Mouse (Mus musculus) G1E (cell line): ENCODE measurements around the gene Prkaca. TPM values are rescaled to one million over a fixed set of nuclear protein-coding genes. Genes with fewer than 3 reads are reported as not detected.
A peak's percentile ranks its signal among the peaks of the same experiment; 100 is the strongest.

Experiments used
- ATAC-seq: 2 replicates; pipeline ENCODE4 v1.8.0; 2016; ENCODE audit warnings: mild to moderate bottlenecking; ENCODE audit not compliant: insufficient number of reproducible peaks, poor library complexity, low FRiP score, severe bottlenecking; ENCODE audit errors: extremely low read depth
- DNase-seq: peaks from one replicate; pipeline ENCODE4 v3.0.0; 2012; ENCODE audit warnings: low spot score
- H3K27me3 ChIP-seq: 2 replicates; pipeline ENCODE4 v1.6.1; 2012; ENCODE audit warnings: mild to moderate bottlenecking, low read length, inconsistent platforms; ENCODE audit not compliant: insufficient read depth
- H3K36me3 ChIP-seq: replicated peaks from 2 replicates; pipeline ENCODE3; 2012; ENCODE audit warnings: mild to moderate bottlenecking, inconsistent platforms
- H3K4me1 ChIP-seq: 2 replicates; pipeline ENCODE4 v1.6.1; 2012; ENCODE audit warnings: low read depth, low read length, inconsistent platforms, mixed read lengths; ENCODE audit not compliant: insufficient read depth
- H3K4me3 ChIP-seq: 2 replicates; pipeline ENCODE4 v1.5.1; 2012; ENCODE audit warnings: low read depth, mild to moderate bottlenecking, inconsistent platforms, low read length, moderate library complexity, mixed read lengths
- H3K9me3 ChIP-seq: replicated peaks from 2 replicates; pipeline ENCODE4 v1.6.1; 2012; ENCODE audit warnings: inconsistent platforms
- CTCF ChIP-seq: IDR thresholded peaks from 2 replicates; pipeline ENCODE4 v1.5.1; 2012; ENCODE audit warnings: low read depth, low read length, inconsistent platforms, mixed read lengths
- GATA1 ChIP-seq: IDR thresholded peaks from 2 replicates; pipeline ENCODE4 v1.6.1; 2012; ENCODE audit warnings: borderline replicate concordance, low read length, inconsistent platforms, mixed read lengths
- GATA2 ChIP-seq: IDR thresholded peaks from 2 replicates; pipeline ENCODE4 v1.6.1; 2012; ENCODE audit warnings: low read depth, low read length, inconsistent platforms, borderline replicate concordance
- POLR2AphosphoS5 ChIP-seq: IDR thresholded peaks from 2 replicates; pipeline ENCODE4 v1.6.1; 2012; ENCODE audit warnings: low read depth, low read length, inconsistent platforms; ENCODE audit not compliant: insufficient replicate concordance
- TAL1 ChIP-seq: conservative IDR thresholded peaks from 2 replicates; pipeline ENCODE4 v1.6.1; 2012; ENCODE audit warnings: low read depth, low read length, inconsistent platforms, mixed read lengths
- polyA plus RNA-seq: library from polyadenylated mRNA; stranded (reverse); fragments of >175 nt; gene quantifications from 2 replicates; pipeline ENCODE4 v1.2.3, GENCODE M21; 2012
- total RNA-seq, 2 experiments: library from RNA; stranded (forward) in 1 of 2; stranded (reverse) in 1 of 2; fragments of 200-1000 nt in 1 of 2; fragments of >200 nt in 1 of 2; fragmentation: Nextera tagmentation in 1 of 2; gene quantifications; 2 replicates each; pipeline ENCODE4 v1.2.3; 2014 to 2017

The Prkaca gene
- total and polyA plus RNA-seq, 3 experiments, result 32.2 to 99.3 (median 46.9) TPM

GRCm38 (mm10) chr8:83992488-83992887, 19.7 kb downstream of the Prkaca start:
- no peaks in the 10 kb centered on the region for H3K9me3 ChIP-seq
- H3K4me1 ChIP-seq, result peaks cover 47% of the 10 kb centered on the region
- DNase-seq, result no peak
- TF ChIP-seq GATA2 (no peak), TAL1 (no peak), POLR2AphosphoS5 (no peak)
- no peak overlapping the region for H3K4me3 ChIP-seq
- no peak for ATAC-seq
- H3K36me3 ChIP-seq, result peaks cover 68% of the 10 kb centered on the region
- no peaks in the 10 kb centered on the region for H3K27me3 ChIP-seq

GRCm38 (mm10) chr8:83994030-83994429, 21.2 kb downstream of the Prkaca start:
- H3K9me3 ChIP-seq, result no peaks in the 10 kb centered on the region
- peaks cover 44% of the 10 kb centered on the region for H3K4me1 ChIP-seq
- no peak overlapping the region for H3K4me3 ChIP-seq
- DNase-seq (no peak), ATAC-seq (no peak)
- H3K27me3 ChIP-seq, result no peaks in the 10 kb centered on the region
- H3K36me3 ChIP-seq, result peaks cover 59% of the 10 kb centered on the region
- no peak for TF ChIP-seq TAL1

DNA sequence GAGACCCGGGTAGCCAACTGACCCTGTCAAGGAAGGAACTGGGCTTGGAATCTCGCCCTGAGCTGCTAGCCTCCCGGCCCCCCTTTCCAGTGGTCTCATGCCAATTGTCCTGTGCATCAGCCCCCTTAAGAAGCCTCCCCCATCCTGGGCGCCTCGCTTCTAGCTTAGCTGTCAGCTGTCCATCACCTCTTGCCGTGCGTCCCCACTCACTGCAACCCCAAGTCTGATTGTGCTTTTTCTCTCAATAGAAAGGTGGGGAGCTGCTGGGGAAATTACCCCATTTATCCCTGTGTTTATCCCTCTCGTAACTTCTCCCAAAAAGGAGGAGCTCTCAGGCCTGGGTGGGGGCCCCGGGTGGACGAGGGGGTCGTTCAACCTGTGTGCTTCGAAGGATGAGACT, 23.2 kb downstream of the Prkaca start:
- ATAC-seq, result no peak
- DNase-seq, result no peak
- TF ChIP-seq GATA1 (no peak), POLR2AphosphoS5 (no peak), TAL1 (no peak), CTCF (no peak)
- H3K9me3 ChIP-seq, result no peaks in the 10 kb centered on the region
- no peaks in the 10 kb centered on the region for H3K27me3 ChIP-seq
- H3K36me3 ChIP-seq, result peaks cover 63% of the 10 kb centered on the region
- peak overlapping the region; percentile 90; the same call in 1 of the 2 replicates for H3K4me3 ChIP-seq
- peaks cover 48% of the 10 kb centered on the region for H3K4me1 ChIP-seq

DNA sequence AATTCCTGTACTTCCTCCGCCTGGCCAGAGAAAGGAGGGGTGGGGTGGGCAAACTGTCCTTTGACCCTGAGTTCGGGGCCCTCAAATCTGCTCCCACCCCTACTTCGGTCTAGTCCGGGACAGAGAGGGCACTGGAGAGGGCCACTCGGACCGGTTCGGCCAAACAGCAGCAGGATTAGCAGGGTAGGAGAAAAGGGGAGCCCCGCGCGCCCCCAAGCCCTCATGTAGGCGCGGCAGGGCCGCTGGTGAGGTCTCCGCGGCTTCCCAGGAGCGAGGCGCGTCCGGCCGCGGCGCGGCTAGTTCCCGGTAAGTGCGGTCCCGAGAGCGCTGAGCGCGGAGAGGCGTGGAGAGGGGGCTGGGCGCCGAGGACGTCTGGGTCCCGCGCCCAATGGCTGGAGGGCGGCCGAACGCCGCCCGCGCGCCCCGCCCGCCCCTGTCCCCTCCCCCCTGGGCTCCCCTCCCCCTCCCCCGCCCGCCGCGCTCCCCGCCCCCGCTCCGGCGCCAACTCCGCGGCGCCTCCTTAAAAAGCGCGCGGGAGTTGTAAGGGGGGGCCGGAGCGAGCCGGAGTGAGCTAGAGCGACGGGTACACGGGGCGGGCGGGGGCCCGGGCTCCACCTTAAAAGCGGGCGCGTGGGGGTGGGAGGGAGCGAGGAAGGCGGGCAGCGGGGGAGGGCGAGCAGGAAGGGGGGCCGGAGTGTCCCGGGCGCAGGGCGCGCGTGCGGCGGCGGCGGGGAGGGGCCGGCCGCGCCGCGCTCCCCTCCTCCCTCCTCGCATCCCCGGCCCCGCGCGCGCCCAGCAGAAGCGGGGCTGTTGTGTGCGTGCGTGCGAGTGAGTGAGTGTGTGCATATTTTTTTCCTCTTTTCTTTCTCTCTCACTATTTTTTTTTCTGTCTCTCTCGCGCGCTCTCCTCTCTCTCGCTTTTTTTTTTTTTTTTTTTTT, 24.0 kb downstream of the Prkaca start:
- DNase-seq (peak; percentile 88), ATAC-seq (peak; percentile 76)
- H3K27me3 ChIP-seq, result no peaks in the 10 kb centered on the region
- H3K36me3 ChIP-seq, result peaks cover 63% of the 10 kb centered on the region
- TF ChIP-seq TAL1, result no peak
- TF ChIP-seq GATA1, result no peak
- no peak for TF ChIP-seq GATA2
- TF ChIP-seq CTCF, result no peak
- no peak for TF ChIP-seq POLR2AphosphoS5
- peaks cover 2% of the 10 kb centered on the region; the same call in 1 of the 2 replicates for H3K9me3 ChIP-seq
- H3K4me1 ChIP-seq, result peaks cover 56% of the 10 kb centered on the region
- peak overlapping the region; percentile 90 for H3K4me3 ChIP-seq

DNA sequence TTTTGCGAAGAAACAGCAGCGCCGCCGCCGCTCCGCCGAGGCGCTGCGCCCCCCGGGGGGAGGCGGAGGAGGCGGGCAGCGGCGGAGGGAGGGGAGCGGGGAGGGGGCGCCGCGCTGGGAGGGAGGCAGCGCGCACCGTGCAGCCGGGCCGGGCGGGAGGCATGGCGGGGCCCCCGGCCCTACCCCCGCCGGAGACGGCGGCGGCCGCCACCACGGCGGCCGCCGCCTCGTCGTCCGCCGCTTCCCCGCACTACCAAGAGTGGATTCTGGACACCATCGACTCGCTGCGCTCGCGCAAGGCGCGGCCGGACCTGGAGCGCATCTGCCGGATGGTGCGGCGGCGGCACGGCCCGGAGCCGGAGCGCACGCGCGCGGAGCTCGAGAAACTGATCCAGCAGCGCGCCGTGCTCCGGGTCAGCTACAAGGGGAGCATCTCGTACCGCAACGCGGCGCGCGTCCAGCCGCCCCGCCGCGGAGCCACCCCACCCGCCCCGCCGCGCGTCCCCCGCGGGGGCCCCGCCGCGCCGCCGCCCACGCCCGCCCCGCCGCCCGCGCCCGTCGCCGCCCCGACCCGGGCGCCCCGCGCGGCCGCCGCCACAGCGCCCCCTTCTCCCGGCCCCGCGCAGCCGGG, 24.8 kb downstream of the Prkaca start, which contains the start of gene Samd1:
Gene Samd1 (plus strand): TSS at position 162 of the 631 bp plus-strand sequence.
- TF ChIP-seq GATA1 (no peak), GATA2 (no peak), TAL1 (no peak), POLR2AphosphoS5 (no peak), CTCF (no peak)
- H3K4me1 ChIP-seq, result peaks cover 54% of the 10 kb centered on the region
- H3K27me3 ChIP-seq, result no peaks in the 10 kb centered on the region
- peaks cover 2% of the 10 kb centered on the region; the same call in 1 of the 2 replicates for H3K9me3 ChIP-seq
- DNase-seq (peak; percentile 61), ATAC-seq (no peak)
- peak within 1 kb of the TSS; percentile 90 for H3K4me3 ChIP-seq
- peaks cover 66% of the 10 kb centered on the region for H3K36me3 ChIP-seq

DNA sequence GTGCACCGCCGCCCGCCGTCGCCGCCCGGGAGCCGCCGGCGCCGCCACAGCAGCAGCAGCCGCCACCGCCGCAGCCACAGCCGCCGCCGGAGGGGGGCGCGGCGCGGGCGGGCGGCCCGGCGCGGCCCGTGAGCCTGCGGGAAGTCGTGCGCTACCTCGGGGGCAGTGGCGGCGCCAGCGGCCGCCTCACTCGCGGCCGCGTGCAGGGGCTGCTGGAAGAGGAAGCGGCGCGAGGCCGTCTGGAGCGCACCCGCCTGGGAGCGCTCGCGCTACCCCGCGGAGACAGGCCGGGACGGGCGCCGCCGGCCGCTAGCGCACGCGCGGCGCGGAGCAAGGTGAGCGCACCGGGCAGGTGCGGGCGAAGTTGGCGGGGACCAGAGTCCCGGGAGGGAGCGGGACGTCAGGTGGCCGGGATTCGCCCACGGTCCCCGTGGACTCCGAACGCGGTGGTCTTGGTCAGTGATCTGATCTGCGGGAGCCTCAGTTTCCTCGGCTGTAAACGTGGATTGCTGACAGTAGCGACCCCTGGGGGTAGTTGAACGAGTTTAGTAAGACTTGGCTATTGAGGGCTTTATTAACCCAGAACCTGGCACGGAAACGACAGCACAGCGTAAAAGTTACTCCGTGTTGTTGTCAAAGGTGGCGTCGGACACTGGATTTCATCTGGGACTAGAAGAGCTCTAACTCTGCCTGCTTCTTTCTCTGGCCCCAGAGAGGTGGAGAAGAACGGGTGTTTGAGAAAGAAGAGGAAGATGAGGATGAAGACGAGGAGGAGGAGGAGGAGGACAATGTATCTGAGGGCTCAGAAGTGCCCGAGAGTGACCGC, 25.7 kb downstream of the Prkaca start:
- no peak for ATAC-seq
- Histone ChIP-seq H3K27me3 (no peaks in the 10 kb centered on the region), H3K9me3 (peaks cover 2% of the 10 kb centered on the region; the same call in 1 of the 2 replicates), H3K4me3 (peak overlapping the region; percentile 90), H3K36me3 (peaks cover 71% of the 10 kb centered on the region), H3K4me1 (peaks cover 62% of the 10 kb centered on the region)
- DNase-seq, result peak; percentile 69
- TF ChIP-seq POLR2AphosphoS5, result no peak
- TF ChIP-seq CTCF, result peak; percentile 27; the same call in 1 of the 2 replicates
